Mouse (Mus musculus) hindbrain, embryonic 10.5 days (tissue): Measurements from ENCODE around the gene Ptpdc1. TPM values are rescaled to one million over a fixed set of nuclear protein-coding genes. Genes with fewer than 3 reads are reported as not detected.

Experiments
- DNase-seq: peaks from one replicate; pipeline ENCODE4 v3.0.0-alpha.2; 2017; ENCODE audit warnings: low spot score
- H3K27ac ChIP-seq: fragments of 300-500 bp; sonication (generic); 2 replicates; pipeline ENCODE4 v1.5.1; 2016; ENCODE audit warnings: mild to moderate bottlenecking, moderate library complexity
- H3K27me3 ChIP-seq: fragments of 300-500 bp; sonication (generic); 2 replicates; pipeline ENCODE4 v1.6.1; 2016; ENCODE audit warnings: mild to moderate bottlenecking; ENCODE audit not compliant: poor library complexity, insufficient read depth, severe bottlenecking
- H3K36me3 ChIP-seq: fragments of 300-500 bp; sonication (generic); 2 replicates; pipeline ENCODE4 v1.6.1; 2016; ENCODE audit warnings: mild to moderate bottlenecking, moderate library complexity
- H3K4me1 ChIP-seq: fragments of 300-500 bp; sonication (generic); replicated peaks from 2 replicates; pipeline ENCODE4 v1.6.1; 2016; ENCODE audit warnings: mild to moderate bottlenecking
- H3K4me3 ChIP-seq: fragments of 300-500 bp; sonication (generic); 2 replicates; pipeline ENCODE4 v1.5.1; 2016; ENCODE audit warnings: mild to moderate bottlenecking, moderate library complexity
- H3K9me3 ChIP-seq: fragments of 300-500 bp; sonication (generic); 2 replicates; pipeline ENCODE4 v1.6.1; 2016; ENCODE audit warnings: mild to moderate bottlenecking, moderate library complexity
- WGBS: fragments of 180-500 bp; shearing (Covaris S2); methylation state at CpG from one replicate; pipeline ENCODE4 v1.1.7; 2016; 5-methylcytosine and 5-hydroxymethylcytosine counted together
- polyA plus RNA-seq: library from polyadenylated mRNA; unstranded; fragments of >200 nt; fragmentation: Nextera tagmentation; extraction: Ambion mirVana; gene quantifications from 2 replicates; pipeline ENCODE4 v1.2.1, GENCODE M21; 2016

The Ptpdc1 gene
- polyA plus RNA-seq, 1 experiment from 2014 or later, result 9.6 TPM

GRCm38 (mm10) chr13:48662431-48663143 is 37.1 kb upstream of the Ptpdc1 start, which contains the start of gene Barx1:
TSS of gene Barx1 (plus strand) at chr13:48662998.
- Histone ChIP-seq H3K27ac (peak within 1 kb of the TSS; percentile 29; the same call in 1 of the 2 replicates), H3K4me1 (peaks cover 39% of the 10 kb centered on the region), H3K36me3 (no peaks in the 10 kb centered on the region), H3K4me3 (peak within 1 kb of the TSS; percentile 55), H3K9me3 (no peaks in the 10 kb centered on the region), H3K27me3 (peaks cover 100% of the 10 kb centered on the region)
- 2% methylated on average over 72 of the region's 73 CpGs for WGBS
- DNase-seq, result peak; percentile 54

GRCm38 (mm10) chr13:48661561-48661960 is 36.1 kb upstream of the Ptpdc1 start:
- 11% methylated on average over 1 of the region's 1 CpGs for WGBS
- DNase-seq, result no peak

GRCm38 (mm10) chr13:48660741-48661140 is 35.3 kb upstream of the Ptpdc1 start:
- H3K27me3 ChIP-seq, result peaks cover 100% of the 10 kb centered on the region
- no peak for DNase-seq
- peaks cover 37% of the 10 kb centered on the region for H3K4me1 ChIP-seq
- H3K9me3 ChIP-seq, result no peaks in the 10 kb centered on the region
- no peaks in the 10 kb centered on the region for H3K36me3 ChIP-seq
- no peak overlapping the region for H3K27ac ChIP-seq
- 9% methylated on average over 6 of the region's 6 CpGs for WGBS
- no peak overlapping the region for H3K4me3 ChIP-seq

More at GRCm38 (mm10) chr13:48661561-48661960, 36.1 kb upstream of the Ptpdc1 start:
- peaks cover 100% of the 10 kb centered on the region for H3K27me3 ChIP-seq
- peaks cover 39% of the 10 kb centered on the region for H3K4me1 ChIP-seq
- no peaks in the 10 kb centered on the region for H3K9me3 ChIP-seq
- H3K4me3 ChIP-seq, result no peak overlapping the region
- no peak overlapping the region for H3K27ac ChIP-seq
- no peaks in the 10 kb centered on the region for H3K36me3 ChIP-seq

- WGBS, result 3% methylated on average over 11 of the region's 11 CpGs
Measured at GRCm38 (mm10) chr13:48660221-48660734, 34.8 kb upstream of the Ptpdc1 start.

GRCm38 (mm10) chr13:48659254-48660220 is 34.1 kb upstream of the Ptpdc1 start:
- peaks cover 100% of the 10 kb centered on the region for H3K27me3 ChIP-seq
- H3K4me3 ChIP-seq, result peak overlapping the region; percentile 32
- H3K27ac ChIP-seq, result no peak overlapping the region
- peaks cover 32% of the 10 kb centered on the region for H3K4me1 ChIP-seq
- no peaks in the 10 kb centered on the region for H3K9me3 ChIP-seq
- peak; percentile 56 for DNase-seq
- under 1% methylated on average over 38 of the region's 38 CpGs for WGBS
- H3K36me3 ChIP-seq, result no peaks in the 10 kb centered on the region

More at GRCm38 (mm10) chr13:48660221-48660734, 34.8 kb upstream of the Ptpdc1 start:
- Histone ChIP-seq H3K36me3 (no peaks in the 10 kb centered on the region), H3K27ac (no peak overlapping the region), H3K27me3 (peaks cover 100% of the 10 kb centered on the region), H3K4me1 (peaks cover 36% of the 10 kb centered on the region), H3K4me3 (peak overlapping the region; percentile 32; the same call in 1 of the 2 replicates), H3K9me3 (no peaks in the 10 kb centered on the region)
- no peak for DNase-seq

- Histone ChIP-seq H3K9me3 (no peaks in the 10 kb centered on the region), H3K27ac (no peak overlapping the region), H3K4me1 (peaks cover 29% of the 10 kb centered on the region), H3K27me3 (peaks cover 98% of the 10 kb centered on the region), H3K36me3 (no peaks in the 10 kb centered on the region), H3K4me3 (no peak overlapping the region)
- WGBS, result under 1% methylated on average over 33 of the region's 33 CpGs
- peak; percentile 40 for DNase-seq
Measured at GRCm38 (mm10) chr13:48658588-48659253, 33.3 kb upstream of the Ptpdc1 start.

GRCm38 (mm10) chr13:48657791-48658190 is 32.3 kb upstream of the Ptpdc1 start:
- Histone ChIP-seq H3K36me3 (no peaks in the 10 kb centered on the region), H3K4me1 (peaks cover 20% of the 10 kb centered on the region), H3K9me3 (no peaks in the 10 kb centered on the region), H3K27ac (no peak overlapping the region), H3K27me3 (peaks cover 98% of the 10 kb centered on the region), H3K4me3 (no peak overlapping the region)
- peak; percentile 40 for DNase-seq
- 1% methylated on average over 9 of the region's 9 CpGs for WGBS

GRCm38 (mm10) chr13:48655637-48656036 is 30.2 kb upstream of the Ptpdc1 start:
- Histone ChIP-seq H3K27me3 (peaks cover 85% of the 10 kb centered on the region), H3K36me3 (no peaks in the 10 kb centered on the region), H3K27ac (no peak overlapping the region), H3K4me1 (peaks cover 14% of the 10 kb centered on the region), H3K4me3 (no peak overlapping the region; the same call in 1 of the 2 replicates), H3K9me3 (no peaks in the 10 kb centered on the region)
- DNase-seq, result peak; percentile 66
- 2% methylated on average over 8 of the region's 8 CpGs for WGBS

- Histone ChIP-seq H3K9me3 (no peaks in the 10 kb centered on the region), H3K27ac (no peak overlapping the region), H3K4me1 (peaks cover 8% of the 10 kb centered on the region; the same call in 1 of the 2 replicates), H3K36me3 (no peaks in the 10 kb centered on the region), H3K27me3 (peaks cover 69% of the 10 kb centered on the region), H3K4me3 (no peak overlapping the region)
- WGBS, result 11% methylated on average over 14 of the region's 14 CpGs
- DNase-seq, result peak; percentile 68
Measured at GRCm38 (mm10) chr13:48653788-48654770, 28.6 kb upstream of the Ptpdc1 start.

- 70% methylated on average over 6 of the region's 6 CpGs for WGBS
- Histone ChIP-seq H3K27ac (no peak overlapping the region), H3K9me3 (no peaks in the 10 kb centered on the region), H3K4me3 (no peak overlapping the region), H3K36me3 (no peaks in the 10 kb centered on the region), H3K27me3 (peaks cover 43% of the 10 kb centered on the region), H3K4me1 (peaks cover 4% of the 10 kb centered on the region; the same call in 1 of the 2 replicates)
- no peak for DNase-seq
Measured at GRCm38 (mm10) chr13:48651132-48652065, 25.9 kb upstream of the Ptpdc1 start.
